Mouse (Mus musculus): ENCODE measurements at regions not wholly inside any gene's neighbourhood (a gene's known extent, or its start where the extent isn't known, plus 50 kb on each side); places are given as distances from the start of the nearest gene placed in this dataset.
"Not testable (repeated sequence)": the region's sequence is repeated elsewhere in the genome, so short reads cannot be mapped to it uniquely, and the experiment has no call there.

DNA sequence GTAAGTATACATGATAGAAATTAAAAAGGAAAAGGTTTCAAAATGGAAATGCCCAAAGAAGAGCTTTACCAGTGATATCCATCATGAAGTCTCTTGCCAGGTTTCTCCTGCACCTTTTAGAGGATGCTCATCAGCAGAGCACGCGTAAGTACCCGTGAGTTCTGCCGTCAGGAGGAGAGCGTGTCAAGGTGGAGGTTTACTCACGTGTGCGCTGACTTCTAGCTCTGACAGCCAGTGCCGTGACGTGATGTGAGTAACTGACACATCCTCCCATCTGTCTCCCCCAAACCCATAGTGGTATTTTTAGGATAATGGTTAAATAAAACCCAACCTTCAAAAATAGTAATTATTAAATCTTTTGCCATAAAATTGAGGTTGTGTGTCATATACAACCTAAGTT is 55.3 kb downstream of the Adra2a start:
- Histone ChIP-seq H3K27me3 (replicated peaks) (no peaks in the 10 kb centered on the region), H3K9me3 (no peaks in the 10 kb centered on the region), H3K4me3 (no peak overlapping the region), H3K36me3 (replicated peaks) (no peaks in the 10 kb centered on the region), H3K4me1 (peaks cover 17% of the 10 kb centered on the region), H3K4me2 (no peak overlapping the region), H3K9ac (no peak overlapping the region), H3K27ac (no peak overlapping the region)
- no peak for ATAC-seq (replicated peaks)
- 90% methylated on average over 9 of the region's 9 CpGs for WGBS

DNA sequence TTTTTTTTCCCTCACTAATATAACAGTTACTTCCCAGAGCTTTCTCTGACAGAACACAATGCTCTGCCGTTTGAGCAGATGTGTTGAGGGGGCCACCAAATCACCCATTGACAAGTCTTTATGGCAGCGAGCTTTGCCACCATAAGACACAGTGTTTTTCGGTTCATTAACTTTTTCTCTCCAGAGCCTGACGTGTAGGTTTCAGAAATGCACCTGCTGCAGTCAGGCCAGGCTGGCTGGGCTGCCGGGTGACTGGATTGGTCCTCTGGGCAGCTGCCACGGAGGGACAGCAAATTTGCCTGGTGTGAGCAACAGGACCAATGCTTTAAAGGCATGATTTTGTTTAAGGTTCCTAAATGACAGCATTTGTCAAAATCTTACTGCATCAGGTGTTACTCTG is 55.8 kb downstream of the Adra2a start:
- H3K4me1 ChIP-seq = peaks cover 12% of the 10 kb centered on the region
- H3K27me3 ChIP-seq (replicated peaks) = no peaks in the 10 kb centered on the region
- ATAC-seq (replicated peaks) = no peak
- H3K9me3 ChIP-seq = no peaks in the 10 kb centered on the region
- 68% methylated on average over 6 of the region's 6 CpGs for WGBS
- no peaks in the 10 kb centered on the region for H3K36me3 ChIP-seq (replicated peaks)
- no peak overlapping the region for H3K4me3 ChIP-seq
- H3K27ac ChIP-seq = no peak overlapping the region
- H3K9ac ChIP-seq = no peak overlapping the region
- no peak overlapping the region for H3K4me2 ChIP-seq

GRCm38 (mm10) chr19:54106571-54106970 is 62.6 kb downstream of the Adra2a start:
- no peak for ATAC-seq (replicated peaks)
- Histone ChIP-seq H3K9me3 (no peaks in the 10 kb centered on the region), H3K4me3 (no peak overlapping the region), H3K27ac (no peak overlapping the region), H3K4me1 (0 out of 2 replicates have a peak, but pooled peaks cover 6% of the 10 kb centered on the region), H3K4me2 (no peak overlapping the region), H3K27me3 (replicated peaks) (no peaks in the 10 kb centered on the region), H3K9ac (no peak overlapping the region), H3K36me3 (replicated peaks) (no peaks in the 10 kb centered on the region)
- 64% methylated on average over 3 of the region's 3 CpGs for WGBS

- Histone ChIP-seq H3K27me3 (replicated peaks) (no peaks in the 10 kb centered on the region), H3K9me3 (no peaks in the 10 kb centered on the region), H3K4me2 (no peak overlapping the region), H3K4me3 (no peak overlapping the region), H3K9ac (no peak overlapping the region), H3K27ac (no peak overlapping the region), H3K36me3 (replicated peaks) (no peaks in the 10 kb centered on the region), H3K4me1 (0 out of 2 replicates have a peak, but pooled peaks cover 6% of the 10 kb centered on the region)
- 49% methylated on average over 13 of the region's 13 CpGs for WGBS
- ATAC-seq (replicated peaks) = peak; percentile 56; the same call in 1 of the 2 replicates
Measured at GRCm38 (mm10) chr19:54107103-54107821, 63.3 kb downstream of the Adra2a start.

- ATAC-seq (replicated peaks) = no peak
- no peak overlapping the region for H3K27ac ChIP-seq
- H3K36me3 ChIP-seq (replicated peaks) = no peaks in the 10 kb centered on the region
- no peak overlapping the region for H3K9ac ChIP-seq
- no peaks in the 10 kb centered on the region for H3K27me3 ChIP-seq (replicated peaks)
- H3K4me2 ChIP-seq = no peak overlapping the region
- no peak overlapping the region for H3K4me3 ChIP-seq
- H3K9me3 ChIP-seq = no peaks in the 10 kb centered on the region
- WGBS = 84% methylated on average over 6 of the region's 6 CpGs
- H3K4me1 ChIP-seq = peaks cover 15% of the 10 kb centered on the region
Measured at GRCm38 (mm10) chr19:54110080-54110479, 66.1 kb downstream of the Adra2a start.

DNA sequence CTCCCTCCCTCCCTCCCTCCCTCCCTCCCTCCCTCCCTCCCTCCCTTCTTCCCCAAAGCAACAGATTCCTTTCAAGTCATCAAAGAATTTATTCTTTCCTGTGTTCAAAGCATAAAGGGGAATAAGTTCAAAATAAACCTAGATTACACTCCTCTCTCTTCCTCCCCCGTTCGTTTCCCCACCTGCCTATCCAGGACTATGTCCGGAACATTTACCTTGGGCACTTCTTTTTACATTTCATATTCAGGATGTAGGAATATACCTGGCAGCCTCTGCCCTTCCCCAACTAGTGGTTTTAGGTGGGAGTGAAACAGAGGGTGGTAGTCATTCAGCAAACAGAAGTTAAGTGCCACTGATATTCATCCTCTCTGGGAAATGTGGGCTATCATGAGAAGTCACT is 68.7 kb downstream of the Adra2a start:
- H3K4me2 ChIP-seq = no peak overlapping the region
- WGBS = 73% methylated on average over 3 of the region's 3 CpGs
- H3K4me3 ChIP-seq = no peak overlapping the region
- no peak overlapping the region for H3K27ac ChIP-seq
- no peaks in the 10 kb centered on the region for H3K9me3 ChIP-seq
- H3K9ac ChIP-seq = no peak overlapping the region
- H3K4me1 ChIP-seq = peaks cover 13% of the 10 kb centered on the region
- H3K27me3 ChIP-seq (replicated peaks) = no peaks in the 10 kb centered on the region
- no peaks in the 10 kb centered on the region for H3K36me3 ChIP-seq (replicated peaks)
- ATAC-seq (replicated peaks) = no peak

- Histone ChIP-seq H3K4me2 (no peak overlapping the region), H3K27ac (no peak overlapping the region), H3K4me3 (no peak overlapping the region), H3K9ac (no peak overlapping the region), H3K4me1 (peaks cover 13% of the 10 kb centered on the region), H3K36me3 (replicated peaks) (no peaks in the 10 kb centered on the region), H3K27me3 (replicated peaks) (no peaks in the 10 kb centered on the region), H3K9me3 (no peaks in the 10 kb centered on the region)
- 63% methylated on average over 6 of the region's 6 CpGs for WGBS
- ATAC-seq (replicated peaks) = no peak
Measured at GRCm38 (mm10) chr19:54113421-54113820, 69.5 kb downstream of the Adra2a start.

DNA sequence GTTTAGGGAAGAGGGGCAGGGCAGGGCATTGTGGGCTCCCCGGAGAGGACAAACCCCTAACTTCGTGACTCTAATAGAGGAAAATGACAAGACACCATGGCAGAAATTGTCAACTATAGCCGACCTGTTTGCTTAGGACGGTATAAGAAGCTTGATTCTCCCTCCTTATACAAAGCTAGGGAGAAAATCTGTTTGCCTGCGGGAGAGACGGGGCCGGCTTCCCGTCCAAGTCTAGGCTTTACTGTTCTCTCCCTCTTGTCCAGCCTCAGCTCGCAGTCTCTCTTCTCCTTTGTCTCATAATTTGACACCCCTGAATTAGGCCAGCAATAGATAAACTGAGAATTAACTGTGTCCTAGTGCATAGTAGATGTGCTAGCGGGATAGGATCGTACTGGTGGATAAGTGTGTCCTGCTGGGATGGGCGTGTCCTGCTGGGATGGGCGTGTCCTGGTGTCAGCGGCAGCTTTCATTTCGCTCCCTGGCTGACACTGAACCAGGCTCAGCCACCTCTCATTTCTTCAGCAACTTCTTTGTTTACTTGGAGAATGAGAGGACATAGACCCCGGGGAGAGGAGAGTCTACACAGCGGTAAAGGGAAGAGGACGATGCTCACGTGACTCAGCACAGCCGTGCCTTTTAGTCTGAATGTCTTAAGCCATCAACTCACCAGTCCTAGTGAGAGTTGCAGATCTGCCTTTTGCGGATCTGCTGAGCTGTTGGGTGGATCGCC is 70.8 kb downstream of the Adra2a start:
- H3K4me2 ChIP-seq = peak overlapping the region; percentile 51
- peak overlapping the region; percentile 38 for H3K9ac ChIP-seq
- no peaks in the 10 kb centered on the region for H3K36me3 ChIP-seq (replicated peaks)
- H3K4me1 ChIP-seq = peaks cover 13% of the 10 kb centered on the region
- no peak overlapping the region for H3K27ac ChIP-seq
- peak overlapping the region; percentile 41 for H3K4me3 ChIP-seq
- peak; percentile 83 for ATAC-seq (replicated peaks)
- H3K27me3 ChIP-seq (replicated peaks) = no peaks in the 10 kb centered on the region
- H3K9me3 ChIP-seq = no peaks in the 10 kb centered on the region
- WGBS = 7% methylated on average over 22 of the region's 22 CpGs

GRCm38 (mm10) chr19:54115335-54115734 is 71.4 kb downstream of the Adra2a start:
- H3K4me1 ChIP-seq = peaks cover 13% of the 10 kb centered on the region
- peak overlapping the region; percentile 41 for H3K4me3 ChIP-seq
- peak overlapping the region; percentile 38; the same call in 1 of the 2 replicates for H3K9ac ChIP-seq
- H3K36me3 ChIP-seq (replicated peaks) = no peaks in the 10 kb centered on the region
- no peaks in the 10 kb centered on the region for H3K9me3 ChIP-seq
- no peaks in the 10 kb centered on the region for H3K27me3 ChIP-seq (replicated peaks)
- peak; percentile 62 for ATAC-seq (replicated peaks)
- no peak overlapping the region for H3K27ac ChIP-seq
- 29% methylated on average over 4 of the region's 4 CpGs for WGBS
- peak overlapping the region; percentile 51 for H3K4me2 ChIP-seq

GRCm38 (mm10) chr19:54116829-54117228 is 72.9 kb downstream of the Adra2a start:
- Histone ChIP-seq H3K27me3 (replicated peaks) (no peaks in the 10 kb centered on the region), H3K9me3 (no peaks in the 10 kb centered on the region), H3K9ac (no peak overlapping the region), H3K36me3 (replicated peaks) (no peaks in the 10 kb centered on the region), H3K4me2 (no peak overlapping the region), H3K4me1 (peaks cover 13% of the 10 kb centered on the region), H3K4me3 (no peak overlapping the region), H3K27ac (no peak overlapping the region)
- no peak for ATAC-seq (replicated peaks)
- WGBS = 74% methylated on average over 4 of the region's 4 CpGs

DNA sequence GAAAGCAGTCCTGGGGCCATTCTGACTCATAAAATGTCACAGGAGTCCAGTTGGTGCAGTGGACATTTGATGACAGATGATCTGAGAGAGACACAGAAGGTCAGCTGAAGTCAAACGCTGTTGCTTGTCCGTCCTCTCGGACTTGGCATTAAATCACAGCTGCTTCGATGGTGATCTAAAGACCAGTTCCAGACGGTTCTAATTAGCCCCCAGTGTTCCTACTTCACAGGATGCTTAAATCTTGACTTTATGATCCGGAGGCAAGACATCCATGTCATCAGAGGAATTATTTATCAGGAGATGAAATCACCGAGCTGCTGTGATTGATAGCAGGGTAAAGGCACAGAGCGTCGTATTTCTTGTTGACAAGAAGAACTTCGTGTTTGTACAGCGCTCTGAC is 73.7 kb downstream of the Adra2a start:
- Histone ChIP-seq H3K4me1 (peaks cover 13% of the 10 kb centered on the region), H3K9ac (no peak overlapping the region), H3K27me3 (replicated peaks) (no peaks in the 10 kb centered on the region), H3K9me3 (no peaks in the 10 kb centered on the region), H3K36me3 (replicated peaks) (no peaks in the 10 kb centered on the region), H3K27ac (no peak overlapping the region), H3K4me3 (no peak overlapping the region), H3K4me2 (no peak overlapping the region)
- no peak for ATAC-seq (replicated peaks)
- WGBS = 78% methylated on average over 11 of the region's 11 CpGs

GRCm38 (mm10) chr19:54123586-54123985 is 79.6 kb downstream of the Adra2a start:
- Histone ChIP-seq H3K9ac (no peak overlapping the region), H3K27me3 (replicated peaks) (no peaks in the 10 kb centered on the region), H3K4me1 (no peaks in the 10 kb centered on the region), H3K4me2 (no peak overlapping the region), H3K36me3 (replicated peaks) (no peaks in the 10 kb centered on the region), H3K27ac (no peak overlapping the region), H3K9me3 (no peaks in the 10 kb centered on the region), H3K4me3 (no peak overlapping the region)
- 77% methylated on average over 9 of the region's 9 CpGs for WGBS
- ATAC-seq (replicated peaks) = no peak

DNA sequence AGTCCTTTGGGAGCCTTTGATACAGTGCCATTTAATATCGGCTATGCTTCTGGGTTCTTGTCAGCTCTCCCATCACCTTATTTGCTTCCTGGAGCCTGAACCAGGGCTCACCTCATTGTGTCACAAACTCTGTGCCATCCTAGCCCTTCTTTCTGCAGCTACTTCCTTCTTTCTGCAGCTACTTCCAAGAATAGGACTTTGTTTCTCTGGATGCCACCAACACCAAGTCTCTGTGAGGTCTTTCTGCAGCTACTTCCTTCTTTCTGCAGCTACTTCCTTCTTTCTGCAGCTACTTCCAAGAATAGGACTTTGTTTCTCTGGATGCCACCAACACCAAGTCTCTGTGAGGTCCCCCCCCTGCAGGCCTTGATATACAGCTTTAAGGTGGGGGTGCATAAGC is 107.8 kb downstream of the Adra2a start:
- not testable (repeated sequence) for H3K9me3 ChIP-seq; H3K9ac ChIP-seq; ATAC-seq (replicated peaks); H3K4me2 ChIP-seq; H3K27ac ChIP-seq; H3K27me3 ChIP-seq (replicated peaks); H3K36me3 ChIP-seq (replicated peaks); H3K4me1 ChIP-seq; H3K4me3 ChIP-seq
- 97% methylated on average over 1 of the region's 1 CpGs for WGBS

Data from midbrain, embryonic 15.5 days (tissue).